Mouse (Mus musculus) bone marrow macrophage, adult 2 months (primary cell): ENCODE measurements around the gene Kif18a.

ENCODE experiments used
- CTCF ChIP-seq: IDR thresholded peaks from 2 replicates; pipeline ENCODE4 v1.5.1; 2012; ENCODE audit warnings: low read depth, mild to moderate bottlenecking, low read length, moderate library complexity
- POLR2A ChIP-seq: IDR thresholded peaks from 2 replicates; pipeline ENCODE4 v1.6.1; 2012; ENCODE audit warnings: mild to moderate bottlenecking, low read depth, low read length, borderline replicate concordance

GRCm38 (mm10) chr2:109233876-109234275, 46.7 kb upstream of the Kif18a start:
- TF ChIP-seq POLR2A (no peak), CTCF (no peak)
